Mouse (Mus musculus) forebrain, embryonic 14.5 days (tissue): ENCODE measurements around the gene Btf3l4. TPM values are rescaled to one million over a fixed set of nuclear protein-coding genes. Genes with fewer than 3 reads are reported as not detected.

Experiments used
- ATAC-seq: fragments of 200-750 bp; cut with Nextera tagmentation; 2 replicates; pipeline ENCODE4 v1.8.0; 2017; ENCODE audit warnings: mild to moderate bottlenecking, moderate library complexity
- DNase-seq: peaks from one replicate; pipeline ENCODE4 v3.0.0-alpha.2; 2015; ENCODE audit warnings: low spot score
- H3K27ac ChIP-seq: fragments of 300-500 bp; sonication (generic); 2 replicates; pipeline ENCODE4 v1.5.1; 2014; ENCODE audit warnings: low read depth, mild to moderate bottlenecking, control low read depth, low read length, moderate library complexity
- H3K27me3 ChIP-seq: fragments of 300-500 bp; sonication (generic); replicated peaks from 2 replicates; pipeline ENCODE4 v1.6.1; 2014; ENCODE audit warnings: low read length, control low read depth, mixed read lengths; ENCODE audit not compliant: control insufficient read depth, insufficient read depth
- H3K36me3 ChIP-seq: fragments of 300-500 bp; sonication (generic); 2 replicates; pipeline ENCODE4 v1.6.1; 2014; ENCODE audit warnings: low read length, control low read depth; ENCODE audit not compliant: control insufficient read depth, insufficient read depth
- H3K4me1 ChIP-seq: fragments of 300-500 bp; sonication (generic); 2 replicates; pipeline ENCODE4 v1.6.1; 2014; ENCODE audit warnings: antibody characterized with exemption, low read length, control low read depth; ENCODE audit not compliant: control insufficient read depth, insufficient read depth
- H3K4me2 ChIP-seq: fragments of 300-500 bp; sonication (generic); 2 replicates; pipeline ENCODE4 v1.6.1; 2014; ENCODE audit warnings: mild to moderate bottlenecking, control low read depth, low read length
- H3K4me3 ChIP-seq: fragments of 300-500 bp; sonication (generic); 2 replicates; pipeline ENCODE4 v1.5.1; 2014; ENCODE audit warnings: low read depth, low read length, control low read depth
- H3K9ac ChIP-seq: fragments of 300-500 bp; sonication (generic); 2 replicates; pipeline ENCODE4 v1.6.1; 2014; ENCODE audit warnings: mild to moderate bottlenecking, low read length, control low read depth, moderate library complexity
- H3K9me3 ChIP-seq: fragments of 300-500 bp; sonication (generic); replicated peaks from 2 replicates; pipeline ENCODE4 v1.6.1; 2016; ENCODE audit warnings: low read length, control low read depth, mixed read lengths; ENCODE audit not compliant: control insufficient read depth
- WGBS: fragments of 180-500 bp; shearing (Covaris S2); extraction: QIAGEN DNeasy Blood & Tissue Kit; methylation state at CpG from one replicate; pipeline ENCODE4 v1.1.7; 2014; 5-methylcytosine and 5-hydroxymethylcytosine counted together
- polyA plus RNA-seq: library from polyadenylated mRNA; unstranded; fragments of >200 nt; fragmentation: Nextera tagmentation; extraction: Ambion mirVana; gene quantifications from 2 replicates; pipeline ENCODE4 v1.2.1, GENCODE M21; 2014

The Btf3l4 gene
- 257 and 287 TPM in 2 replicates for polyA plus RNA-seq

DNA sequence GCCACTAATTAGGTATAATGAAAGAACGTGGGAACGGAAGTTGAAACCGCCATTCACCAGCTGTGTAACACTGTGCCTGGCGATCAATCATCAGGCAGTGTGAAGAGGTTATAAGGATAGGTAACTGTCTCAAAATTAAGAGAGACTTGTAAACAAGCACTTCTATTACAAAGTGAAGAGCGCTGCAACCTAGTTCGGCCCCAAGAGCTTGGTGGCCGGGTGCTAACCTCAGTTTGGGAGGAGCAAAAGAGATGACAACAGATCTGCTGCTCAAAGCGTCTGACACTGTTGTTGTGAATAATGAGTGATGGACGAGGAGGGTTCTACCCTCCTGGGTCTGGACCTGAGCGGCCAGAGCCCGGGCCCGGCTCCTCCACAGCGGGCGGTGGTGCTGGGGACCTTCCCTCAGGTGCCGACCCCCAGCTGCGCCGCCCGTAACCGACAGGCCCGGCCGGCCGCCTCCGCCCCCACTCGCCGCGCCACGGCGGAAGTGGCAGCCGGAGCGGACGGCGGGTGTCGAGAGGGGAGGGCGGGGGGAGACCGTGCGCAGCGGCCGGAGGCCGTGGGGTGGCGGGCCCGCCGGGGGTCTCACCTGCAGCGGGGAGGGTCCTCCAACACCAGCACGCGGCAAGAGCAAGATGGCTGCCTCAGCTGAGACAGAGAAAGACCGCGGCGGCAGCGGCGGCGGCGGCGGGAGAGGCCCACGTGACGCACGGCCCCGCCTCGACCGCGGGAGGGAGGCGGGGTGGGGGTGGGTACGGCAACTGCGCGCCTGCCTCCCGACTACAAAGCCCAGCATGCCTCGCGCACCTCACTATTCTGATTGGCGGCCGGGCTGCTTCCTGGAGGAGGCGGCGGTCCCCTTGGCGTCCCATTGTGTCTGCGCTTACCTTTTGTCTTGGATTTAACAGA, at the start of gene Btf3l4:
Btf3l4 (minus strand) TSS at position 699 of the 912 bp plus-strand sequence.
- peak; percentile 96 for ATAC-seq
- under 1% methylated on average over 50 of the region's 73 CpGs for WGBS
- peak; percentile 98 for DNase-seq
- Histone ChIP-seq H3K4me2 (peak within 1 kb of the TSS; percentile 67), H3K4me3 (peak within 1 kb of the TSS; percentile 94), H3K36me3 (peaks cover 18% of the 10 kb centered on the region), H3K27ac (peak within 1 kb of the TSS; percentile 96), H3K4me1 (peaks cover 30% of the 10 kb centered on the region), H3K9me3 (no peaks in the 10 kb centered on the region), H3K27me3 (no peaks in the 10 kb centered on the region), H3K9ac (peak within 1 kb of the TSS; percentile 100)

DNA sequence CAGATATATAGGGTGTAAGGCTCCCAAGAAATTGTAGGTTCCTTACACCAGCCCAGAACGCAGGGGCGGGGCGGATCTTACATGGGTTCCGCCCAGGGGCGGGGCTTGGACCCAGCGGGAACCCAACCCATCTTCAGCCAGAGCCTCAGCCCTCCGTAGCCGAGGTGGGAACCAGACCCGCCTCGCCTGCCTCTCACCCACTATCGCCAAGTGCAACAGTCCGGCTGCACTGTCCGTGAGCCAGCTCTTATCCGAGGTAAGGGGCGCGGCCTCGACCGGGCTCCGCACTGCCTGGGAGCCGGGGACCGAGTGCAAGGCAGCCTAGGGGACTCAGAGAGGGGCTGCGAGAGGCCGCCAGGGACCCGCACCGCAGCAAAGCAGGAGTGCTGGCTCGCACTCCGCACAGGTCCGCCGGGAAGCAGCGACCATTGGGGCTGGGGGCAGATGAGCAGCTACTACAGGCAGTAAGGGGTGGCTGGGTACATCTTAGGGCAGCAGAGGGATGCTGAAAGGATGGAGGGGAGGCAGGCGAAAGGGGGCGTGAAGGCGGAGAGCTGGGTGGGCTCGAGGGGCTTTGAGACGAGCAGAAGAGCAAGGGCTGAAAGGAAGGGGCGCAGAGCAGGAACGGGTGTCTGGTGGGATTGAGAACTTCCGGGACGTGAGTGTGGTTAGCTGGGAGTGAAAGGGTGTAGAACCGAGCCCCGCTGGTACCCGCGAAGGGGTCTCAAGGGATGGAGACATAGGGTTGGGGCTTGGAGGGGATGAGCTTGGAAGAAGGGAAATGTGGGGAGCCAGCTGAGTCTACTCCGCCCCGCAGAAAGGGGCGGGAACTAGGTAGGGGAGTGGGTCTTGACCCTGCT, 45.8 kb upstream of the Btf3l4 start, which contains the start of gene Rab3b:
Rab3b (plus strand) TSS at position 101 of the 860 bp plus-strand sequence.
- H3K27ac ChIP-seq, result no peak within 1 kb of the TSS
- no peaks in the 10 kb centered on the region for H3K9me3 ChIP-seq
- DNase-seq (peak; percentile 83), ATAC-seq (peak; percentile 95)
- H3K4me2 ChIP-seq, result peak within 1 kb of the TSS; percentile 86
- H3K27me3 ChIP-seq, result no peaks in the 10 kb centered on the region
- WGBS, result under 1% methylated on average over 46 of the region's 46 CpGs
- H3K9ac ChIP-seq, result peak within 1 kb of the TSS; percentile 69
- peak within 1 kb of the TSS; percentile 63 for H3K4me3 ChIP-seq
- H3K4me1 ChIP-seq, result peaks cover 3% of the 10 kb centered on the region; the same call in 1 of the 2 replicates
- H3K36me3 ChIP-seq, result no peaks in the 10 kb centered on the region

DNA sequence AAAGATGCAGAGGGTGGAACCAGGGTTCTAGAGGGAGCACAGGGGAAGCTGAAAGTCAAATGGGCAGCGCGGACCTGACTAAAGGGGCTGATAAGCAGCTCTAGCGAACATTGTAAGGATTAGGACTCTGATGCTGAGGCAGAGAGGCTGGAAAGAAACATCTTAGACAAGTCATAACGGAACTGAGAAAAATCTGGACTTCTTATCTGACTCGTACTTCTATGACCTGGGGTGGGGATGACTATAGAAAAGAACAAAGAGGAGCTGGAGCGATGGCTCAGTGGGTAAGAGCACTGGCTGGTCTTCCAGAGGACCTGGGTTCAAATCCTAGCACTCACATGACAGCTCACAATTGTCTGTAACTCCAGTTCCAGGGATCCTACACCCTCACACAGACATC, 44.5 kb upstream of the Btf3l4 start:
- H3K4me1 ChIP-seq, result peaks cover 3% of the 10 kb centered on the region; the same call in 1 of the 2 replicates
- WGBS, result 85% methylated on average over 6 of the region's 6 CpGs
- H3K9me3 ChIP-seq, result no peaks in the 10 kb centered on the region
- ATAC-seq (no peak), DNase-seq (no peak)
- no peak overlapping the region for H3K9ac ChIP-seq
- H3K4me2 ChIP-seq, result no peak overlapping the region
- no peak overlapping the region for H3K4me3 ChIP-seq
- H3K36me3 ChIP-seq, result no peaks in the 10 kb centered on the region
- no peaks in the 10 kb centered on the region for H3K27me3 ChIP-seq
- no peak overlapping the region for H3K27ac ChIP-seq

DNA sequence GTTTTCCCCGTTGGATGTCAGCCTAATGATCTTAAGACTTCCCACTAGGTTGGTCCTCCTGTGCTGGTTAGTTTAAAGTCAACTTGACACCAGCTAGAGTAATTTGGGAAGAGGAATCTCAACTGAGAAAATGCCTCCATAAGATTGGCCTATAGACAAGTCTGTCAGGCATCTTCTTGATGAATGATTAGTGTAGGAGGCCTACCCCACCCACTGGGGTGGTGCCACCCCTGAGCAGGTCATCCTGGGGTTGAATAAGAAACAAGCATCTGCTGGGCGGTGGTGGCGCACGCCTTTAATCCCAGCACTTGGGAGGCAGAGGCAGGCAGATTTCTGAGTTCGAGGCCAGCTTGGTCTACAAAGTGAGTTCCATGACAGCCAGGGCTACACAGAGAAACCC, 40.3 kb upstream of the Btf3l4 start:
- no peak overlapping the region for H3K9ac ChIP-seq

DNA sequence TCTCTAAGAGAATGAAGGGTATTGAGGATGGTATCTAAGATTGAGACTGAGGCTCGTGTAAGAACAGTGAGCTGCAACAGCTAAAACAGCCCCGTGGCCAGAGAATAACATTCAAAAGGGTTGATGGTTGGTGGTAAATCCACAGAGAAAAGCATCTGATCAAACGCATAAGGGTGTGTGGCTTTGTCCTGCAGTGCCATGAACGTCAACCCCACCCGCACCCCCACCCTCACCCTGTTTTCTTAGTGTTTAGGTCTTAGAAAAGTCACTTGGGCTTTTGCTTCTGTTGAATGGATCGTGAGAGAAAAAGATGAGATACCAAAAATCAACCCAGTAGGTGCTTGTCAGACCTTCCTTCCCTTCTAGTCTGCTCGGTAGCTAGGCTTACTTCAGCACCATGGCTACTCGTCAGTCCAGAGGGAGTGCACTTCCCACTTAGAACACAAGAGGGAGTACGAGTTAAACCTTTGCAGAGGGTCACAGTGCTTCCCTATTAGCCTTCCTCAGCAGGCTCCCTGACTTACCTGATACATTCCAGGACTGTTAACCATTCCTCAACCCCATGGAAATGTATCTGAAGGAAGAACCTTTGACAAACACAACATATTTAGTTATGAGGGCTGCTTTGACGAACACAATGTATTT, 36.4 kb upstream of the Btf3l4 start:
- Histone ChIP-seq H3K4me1 (no peaks in the 10 kb centered on the region), H3K4me2 (no peak overlapping the region), H3K9ac (no peak overlapping the region), H3K36me3 (0 out of 2 replicates have a peak, but pooled peaks cover under 1% of the 10 kb centered on the region), H3K27me3 (no peaks in the 10 kb centered on the region), H3K9me3 (no peaks in the 10 kb centered on the region), H3K4me3 (no peak overlapping the region), H3K27ac (no peak overlapping the region)
- DNase-seq (peak; percentile 95), ATAC-seq (peak; percentile 90)
- WGBS, result 36% methylated on average over 10 of the region's 10 CpGs

More for the DNA sequence above, 40.3 kb upstream of the Btf3l4 start:
- H3K27ac ChIP-seq, result no peak overlapping the region
- DNase-seq (no peak), ATAC-seq (no peak)
- no peak overlapping the region for H3K4me3 ChIP-seq
- no peaks in the 10 kb centered on the region for H3K27me3 ChIP-seq
- no peaks in the 10 kb centered on the region for H3K36me3 ChIP-seq
- no peak overlapping the region for H3K4me2 ChIP-seq
- no peaks in the 10 kb centered on the region for H3K4me1 ChIP-seq
- 88% methylated on average over 5 of the region's 5 CpGs for WGBS
- H3K9me3 ChIP-seq, result no peaks in the 10 kb centered on the region

DNA sequence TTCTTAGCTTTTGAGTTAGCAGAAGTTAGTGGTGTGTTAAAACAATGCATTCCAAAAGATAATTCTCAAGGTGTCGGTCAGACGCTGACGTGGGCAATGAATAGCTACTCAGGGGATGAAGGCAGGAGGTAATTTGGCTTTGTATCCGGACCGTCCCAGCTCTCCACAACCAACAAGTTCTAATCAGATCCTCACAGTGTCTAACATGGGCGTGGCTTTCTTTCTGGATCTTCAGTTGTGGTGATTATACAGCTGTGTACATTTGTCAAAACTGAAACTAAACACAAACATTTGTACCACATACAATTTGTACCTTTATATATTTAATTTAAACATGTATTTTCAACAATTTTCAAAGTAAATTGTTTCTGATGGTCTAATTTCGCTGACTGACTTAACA, 33.4 kb upstream of the Btf3l4 start:
- ATAC-seq, result no peak
- WGBS, result 80% methylated on average over 7 of the region's 7 CpGs
- H3K27me3 ChIP-seq, result no peaks in the 10 kb centered on the region

DNA sequence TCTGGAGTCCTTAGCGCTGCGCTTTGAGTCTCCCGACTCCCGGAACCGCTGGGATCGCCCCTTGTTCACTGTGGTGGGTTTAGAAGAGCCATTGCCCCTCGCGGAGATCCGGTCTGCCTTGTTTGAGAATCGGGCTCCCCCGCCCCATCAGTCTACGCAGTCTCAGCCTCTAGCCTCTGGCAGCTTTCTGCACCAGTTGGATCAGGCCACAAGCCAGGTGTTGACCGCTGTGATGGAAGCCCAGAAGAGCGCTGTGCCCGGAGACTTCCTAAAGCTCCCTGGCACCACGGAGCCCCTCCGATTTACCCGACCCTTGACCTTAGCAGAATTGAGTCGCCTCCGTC, 15.1 kb upstream of the Btf3l4 start, which contains the start of gene A730015C16Rik:
A730015C16Rik (minus strand) TSS at position 115 of the 344 bp plus-strand sequence.
- H3K9me3 ChIP-seq, result no peaks in the 10 kb centered on the region
- H3K27ac ChIP-seq, result peak within 1 kb of the TSS; percentile 66
- DNase-seq (no peak), ATAC-seq (peak; percentile 8; the same call in 1 of the 2 replicates)
- H3K9ac ChIP-seq, result peak within 1 kb of the TSS; percentile 80
- peak within 1 kb of the TSS; percentile 97 for H3K4me2 ChIP-seq
- H3K36me3 ChIP-seq, result peaks cover 8% of the 10 kb centered on the region
- H3K4me1 ChIP-seq, result peaks cover 12% of the 10 kb centered on the region
- peak within 1 kb of the TSS; percentile 89 for H3K4me3 ChIP-seq
- no peaks in the 10 kb centered on the region for H3K27me3 ChIP-seq
- 14% methylated on average over 20 of the region's 20 CpGs for WGBS

More for the DNA sequence above, 33.4 kb upstream of the Btf3l4 start:
- no peak overlapping the region for H3K4me2 ChIP-seq
- no peak overlapping the region for H3K4me3 ChIP-seq
- DNase-seq, result no peak
- H3K9me3 ChIP-seq, result no peaks in the 10 kb centered on the region
- peaks cover 29% of the 10 kb centered on the region for H3K36me3 ChIP-seq
- no peaks in the 10 kb centered on the region for H3K4me1 ChIP-seq
- H3K27ac ChIP-seq, result no peak overlapping the region
- no peak overlapping the region for H3K9ac ChIP-seq
